Mouse (Mus musculus) lung, adult 2 months (tissue): Measurements from ENCODE around the gene Sorbs2.

ENCODE experiments used
- CTCF ChIP-seq: fragments of 200-500 bp; IDR thresholded peaks from 2 replicates; pipeline ENCODE4 v1.5.1; 2011; ENCODE audit warnings: mild to moderate bottlenecking, low read length, control low read depth; ENCODE audit not compliant: insufficient read depth
- POLR2A ChIP-seq: fragments of 200-500 bp; IDR thresholded peaks from 2 replicates; pipeline ENCODE4 v1.6.1; 2011; ENCODE audit warnings: low read depth, mild to moderate bottlenecking, control low read depth, low read length, borderline replicate concordance; ENCODE audit errors: extremely low read depth

DNA sequence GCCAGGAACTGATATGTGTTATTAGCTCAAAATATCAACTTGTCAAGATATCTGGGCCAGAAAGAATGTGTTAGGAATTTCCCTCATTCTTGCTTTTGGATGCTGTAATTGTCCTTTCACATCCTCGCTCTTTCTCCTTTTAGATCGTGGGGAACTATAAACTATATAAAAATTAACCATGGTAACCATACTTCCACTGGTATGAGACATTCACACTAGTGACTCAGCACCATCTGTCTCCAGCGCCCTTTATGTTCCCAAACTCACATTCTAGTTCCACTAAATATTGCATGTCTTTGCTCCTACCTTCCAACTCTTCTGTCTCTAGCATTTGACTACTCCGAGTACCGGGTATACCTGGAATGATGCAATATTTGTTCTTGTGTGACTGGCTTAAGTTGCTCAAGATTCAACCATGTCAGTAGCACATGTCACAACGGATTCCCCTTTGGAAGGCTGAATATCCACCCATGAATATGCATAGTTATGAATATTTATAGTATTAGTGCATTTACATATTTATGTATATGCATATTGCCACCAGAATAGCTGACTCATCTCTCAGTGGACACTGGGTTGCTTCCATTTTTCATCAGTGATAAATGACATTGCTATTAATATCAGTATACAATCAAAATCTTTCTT lies 51.7 kb downstream of the Sorbs2 start:
- TF ChIP-seq CTCF (no peak), POLR2A (no peak)
